Mouse (Mus musculus) MEL (cell line): ENCODE data around the gene Psmb11. TPM values are rescaled to one million over a fixed set of nuclear protein-coding genes. Genes with fewer than 3 reads are reported as not detected.
A peak's percentile ranks its signal among the peaks of the same experiment; 100 is the strongest.

Source experiments
- DNase-seq: peaks from one replicate; pipeline ENCODE4 v3.0.0; 2011; ENCODE audit warnings: low read depth, low spot score
- H3K27ac ChIP-seq: 2 replicates; pipeline ENCODE4 v1.5.1; 2012; ENCODE audit warnings: low read depth, mild to moderate bottlenecking, control low read depth, low read length, moderate library complexity; ENCODE audit not compliant: control insufficient read depth
- H3K27me3 ChIP-seq, 2 experiments: fragments of 150-350 bp in 1 of 2; sonication (generic) in 1 of 2; 2 replicates each; pipeline ENCODE4 v1.6.1; 2012; ENCODE audit warnings: low read length in 2 of 2, mild to moderate bottlenecking in 2 of 2, improper control_type of control experiment in 1 of 2, moderate library complexity in 1 of 2; ENCODE audit not compliant: insufficient read depth in 2 of 2, control insufficient read depth in 1 of 2
- H3K36me3 ChIP-seq, 2 experiments: 2 replicates each; pipeline ENCODE4 v1.6.1; 2012 to 2014; ENCODE audit warnings: low read length in 2 of 2, improper control_type of control experiment in 1 of 2, inconsistent platforms in 1 of 2, mild to moderate bottlenecking in 1 of 2; ENCODE audit not compliant: insufficient read depth in 2 of 2, control insufficient read depth in 1 of 2
- H3K4me1 ChIP-seq, 2 experiments: fragments of 150-350 bp in 1 of 2; sonication (generic) in 1 of 2; 2 replicates each; pipeline ENCODE4 v1.6.1; 2012; ENCODE audit warnings: low read length in 2 of 2, improper control_type of control experiment in 1 of 2, mild to moderate bottlenecking in 1 of 2; ENCODE audit not compliant: insufficient read depth in 2 of 2, control insufficient read depth in 1 of 2
- H3K4me3 ChIP-seq, 2 experiments: fragments of 150-350 bp in 1 of 2; sonication (generic) in 1 of 2; 2 replicates each; pipeline ENCODE4 v1.5.1; 2012; ENCODE audit warnings: low read depth in 2 of 2, low read length in 2 of 2, mild to moderate bottlenecking in 2 of 2, moderate library complexity in 2 of 2, control low read depth in 1 of 2, improper control_type of control experiment in 1 of 2; ENCODE audit not compliant: control insufficient read depth in 1 of 2, insufficient read depth in 1 of 2
- H3K79me2 ChIP-seq: 2 replicates; pipeline ENCODE4 v1.6.1; 2012; ENCODE audit warnings: mild to moderate bottlenecking, low read length, moderate library complexity; ENCODE audit not compliant: control insufficient read depth, poor library complexity, insufficient read depth
- H3K9ac ChIP-seq: 2 replicates; pipeline ENCODE4 v1.6.1; 2012; ENCODE audit warnings: low read depth, mild to moderate bottlenecking, control low read depth, low read length, moderate library complexity; ENCODE audit not compliant: control insufficient read depth, poor library complexity, severe bottlenecking
- H3K9me3 ChIP-seq: fragments of 150-350 bp; sonication (generic); replicated peaks from 2 replicates; pipeline ENCODE4 v1.6.1; 2012; ENCODE audit warnings: mild to moderate bottlenecking, low read length, improper control_type of control experiment, moderate library complexity; ENCODE audit not compliant: insufficient read depth
- BHLHE40 ChIP-seq: IDR thresholded peaks from 2 replicates; pipeline ENCODE4 v1.6.1; 2012; ENCODE audit warnings: low read depth, mild to moderate bottlenecking, inconsistent platforms, low read length, improper control_type of control experiment, borderline replicate concordance
- CHD1 ChIP-seq: IDR thresholded peaks from 2 replicates; pipeline ENCODE4 v1.6.1; 2012; ENCODE audit warnings: low read depth, mild to moderate bottlenecking, inconsistent platforms, low read length, improper control_type of control experiment
- CHD2 ChIP-seq: IDR thresholded peaks from 2 replicates; pipeline ENCODE4 v1.6.1; 2011; ENCODE audit warnings: low read length, improper control_type of control experiment
- CTCF ChIP-seq, 3 experiments: IDR thresholded peaks in 2 of 3; conservative IDR thresholded peaks in 1 of 3; 2 replicates each; pipeline ENCODE4 v1.5.1; 2011 to 2012; ENCODE audit warnings: low read length in 3 of 3, low read depth in 2 of 3, mild to moderate bottlenecking in 2 of 3, improper control_type of control experiment in 1 of 3, inconsistent platforms in 1 of 3, mixed read lengths in 1 of 3, moderate library complexity in 1 of 3; ENCODE audit not compliant: control insufficient read depth in 1 of 3, insufficient read depth in 1 of 3, poor library complexity in 1 of 3, severe bottlenecking in 1 of 3
- E2F4 ChIP-seq: IDR thresholded peaks from 2 replicates; pipeline ENCODE4 v1.6.1; 2011; ENCODE audit warnings: low read depth, low read length, improper control_type of control experiment, borderline replicate concordance
- ELF1 ChIP-seq: IDR thresholded peaks from 2 replicates; pipeline ENCODE4 v1.6.1; 2014; ENCODE audit warnings: low read depth, mild to moderate bottlenecking, inconsistent platforms, low read length, improper control_type of control experiment, moderate library complexity
- EP300 ChIP-seq, 2 experiments: IDR thresholded peaks; 2 replicates each; pipeline ENCODE4 v1.6.1; 2011; ENCODE audit warnings: improper control_type of control experiment in 2 of 2, low read length in 2 of 2, low read depth in 1 of 2, mild to moderate bottlenecking in 1 of 2
- GABPA ChIP-seq: IDR thresholded peaks from 2 replicates; pipeline ENCODE4 v1.6.1; 2012; ENCODE audit warnings: low read depth, mild to moderate bottlenecking, inconsistent platforms, low read length, improper control_type of control experiment, moderate library complexity
- GATA1 ChIP-seq: IDR thresholded peaks from 2 replicates; pipeline ENCODE4 v1.6.1; 2011; ENCODE audit warnings: low read depth, low read length, improper control_type of control experiment
- HCFC1 ChIP-seq: IDR thresholded peaks from 2 replicates; pipeline ENCODE4 v1.6.1; 2012; ENCODE audit warnings: low read depth, mild to moderate bottlenecking, inconsistent platforms, low read length, improper control_type of control experiment, moderate library complexity
- JUND ChIP-seq: IDR thresholded peaks from 2 replicates; pipeline ENCODE4 v1.6.1; 2011; ENCODE audit warnings: low read depth, mild to moderate bottlenecking, improper control_type of control experiment, low read length
- KAT2A ChIP-seq: conservative IDR thresholded peaks from 2 replicates; pipeline ENCODE4 v1.6.1; 2012; ENCODE audit warnings: low read depth, low read length, improper control_type of control experiment, inconsistent platforms
- MAFK ChIP-seq: IDR thresholded peaks from 2 replicates; pipeline ENCODE4 v1.6.1; 2011; ENCODE audit warnings: low read depth, mild to moderate bottlenecking, low read length, improper control_type of control experiment, borderline replicate concordance
- MAX ChIP-seq: IDR thresholded peaks from 2 replicates; pipeline ENCODE4 v1.6.1; 2011; ENCODE audit warnings: low read length, improper control_type of control experiment
- MAZ ChIP-seq: IDR thresholded peaks from 2 replicates; pipeline ENCODE4 v1.6.1; 2012; ENCODE audit warnings: low read depth, mild to moderate bottlenecking, inconsistent platforms, low read length, improper control_type of control experiment
- MXI1 ChIP-seq: IDR thresholded peaks from 2 replicates; pipeline ENCODE4 v1.6.1; 2011; ENCODE audit warnings: mild to moderate bottlenecking, low read depth, low read length, improper control_type of control experiment
- MYC ChIP-seq: IDR thresholded peaks from 2 replicates; pipeline ENCODE4 v1.6.1; 2011; ENCODE audit warnings: low read depth, mild to moderate bottlenecking, low read length, improper control_type of control experiment, moderate library complexity
- NELFE ChIP-seq: IDR thresholded peaks from 2 replicates; pipeline ENCODE4 v1.6.1; 2011; ENCODE audit warnings: low read depth, low read length, improper control_type of control experiment
- NRF1 ChIP-seq: IDR thresholded peaks from 2 replicates; pipeline ENCODE4 v1.6.1; 2014; ENCODE audit warnings: low read depth, mild to moderate bottlenecking, inconsistent platforms, low read length, improper control_type of control experiment, moderate library complexity; ENCODE audit not compliant: poor library complexity, insufficient read depth, severe bottlenecking
- POLR2A ChIP-seq, 2 experiments: IDR thresholded peaks; 2 replicates each; pipeline ENCODE4 v1.6.1; 2011 to 2012; ENCODE audit warnings: low read length in 2 of 2, mild to moderate bottlenecking in 2 of 2, control low read depth in 1 of 2, improper control_type of control experiment in 1 of 2, low read depth in 1 of 2, moderate library complexity in 1 of 2; ENCODE audit not compliant: control insufficient read depth in 1 of 2, insufficient read depth in 1 of 2, poor library complexity in 1 of 2
- POLR2AphosphoS2 ChIP-seq: IDR thresholded peaks from 2 replicates; pipeline ENCODE4 v1.6.1; 2011; ENCODE audit warnings: low read length, improper control_type of control experiment
- RCOR1 ChIP-seq: IDR thresholded peaks from 2 replicates; pipeline ENCODE4 v1.6.1; 2012; ENCODE audit warnings: low read depth, mild to moderate bottlenecking, inconsistent platforms, low read length, improper control_type of control experiment
- SIN3A ChIP-seq: IDR thresholded peaks from 2 replicates; pipeline ENCODE4 v1.6.1; 2012; ENCODE audit warnings: low read length, improper control_type of control experiment, inconsistent platforms
- SMC3 ChIP-seq: IDR thresholded peaks from 2 replicates; pipeline ENCODE4 v1.6.1; 2011; ENCODE audit warnings: low read depth, low read length, improper control_type of control experiment
- TAL1 ChIP-seq: IDR thresholded peaks from 2 replicates; pipeline ENCODE4 v1.6.1; 2012; ENCODE audit warnings: mild to moderate bottlenecking, inconsistent platforms, low read length, moderate library complexity, mixed read lengths
- TBP ChIP-seq: IDR thresholded peaks from 2 replicates; pipeline ENCODE4 v1.8.0; 2011; ENCODE audit warnings: low read depth, low read length, improper control_type of control experiment
- TCF12 ChIP-seq: IDR thresholded peaks from 2 replicates; pipeline ENCODE4 v1.6.1; 2014; ENCODE audit warnings: low read depth, mild to moderate bottlenecking, inconsistent platforms, low read length, improper control_type of control experiment, moderate library complexity
- USF1 ChIP-seq: IDR thresholded peaks from 2 replicates; pipeline ENCODE4 v1.6.1; 2014; ENCODE audit warnings: low read depth, mild to moderate bottlenecking, inconsistent platforms, low read length, improper control_type of control experiment, moderate library complexity
- USF2 ChIP-seq, 2 experiments: IDR thresholded peaks; 2 replicates each; pipeline ENCODE4 v1.6.1; 2011 to 2012; ENCODE audit warnings: improper control_type of control experiment in 2 of 2, low read length in 2 of 2, borderline replicate concordance in 1 of 2, inconsistent platforms in 1 of 2, low read depth in 1 of 2, mild to moderate bottlenecking in 1 of 2; ENCODE audit not compliant: insufficient read depth in 1 of 2
- ZC3H11A ChIP-seq: IDR thresholded peaks from 2 replicates; pipeline ENCODE4 v1.6.1; 2012; ENCODE audit warnings: low read depth, mild to moderate bottlenecking, inconsistent platforms, low read length, improper control_type of control experiment
- ZKSCAN1 ChIP-seq: IDR thresholded peaks from 2 replicates; pipeline ENCODE4 v1.6.1; 2012; ENCODE audit warnings: low read depth, mild to moderate bottlenecking, inconsistent platforms, low read length, improper control_type of control experiment, moderate library complexity
- ZMIZ1 ChIP-seq: IDR thresholded peaks from 2 replicates; pipeline ENCODE4 v1.6.1; 2012; ENCODE audit warnings: low read depth, mild to moderate bottlenecking, inconsistent platforms, low read length, improper control_type of control experiment, moderate library complexity
- ZNF384 ChIP-seq: IDR thresholded peaks from 2 replicates; pipeline ENCODE4 v1.6.1; 2012; ENCODE audit warnings: low read depth, mild to moderate bottlenecking, inconsistent platforms, low read length, improper control_type of control experiment
- polyA plus RNA-seq, 2 experiments: library from polyadenylated mRNA; stranded (reverse) in 1 of 2; unstranded in 1 of 2; fragments of >175 nt in 1 of 2; fragments of >200 nt in 1 of 2; gene quantifications; 2 replicates each; pipeline versions ENCODE4 v1.2.1 to v1.2.4; 2012; ENCODE audit warnings: low replicate concordance in 2 of 2, low read depth in 1 of 2; ENCODE audit not compliant: insufficient read length in 2 of 2, insufficient read depth in 1 of 2, missing spikeins in 1 of 2
- total RNA-seq: library from RNA; depleted of rRNA; stranded (reverse); fragments of 300-350 nt; gene quantifications from 2 replicates; pipeline ENCODE4 v1.2.3, GENCODE M21; 2012

The Psmb11 gene
- total and polyA plus RNA-seq, 3 experiments: 0.06 TPM; not detected in 2

DNA sequence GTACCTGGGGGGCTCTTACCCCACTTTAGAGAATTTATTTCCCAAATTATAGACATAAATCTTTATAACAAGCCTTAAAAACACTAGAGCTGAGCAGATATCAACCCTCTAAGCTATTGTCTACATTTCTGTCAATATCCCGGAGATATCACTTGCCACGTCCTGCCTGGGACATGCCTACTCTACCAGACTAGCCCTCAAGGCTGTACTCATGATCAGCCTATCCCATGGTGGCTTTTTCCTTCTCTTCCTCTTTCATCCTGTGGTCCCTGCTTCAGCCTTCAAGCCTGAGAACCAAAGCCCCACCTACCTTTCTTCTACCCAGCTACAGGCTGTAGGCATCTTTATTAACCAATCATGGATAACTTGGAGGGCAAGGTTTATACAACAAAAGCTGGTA is 8.6 kb downstream of the Psmb11 start (continued):
- no peak for TF ChIP-seq NELFE
- TF ChIP-seq EP300 (IDR thresholded peaks at IDR 0.05; ENCODE audit: low read depth in 1 of 2, low read length in 2 of 2): 0 out of 4 replicates have a peak, but pooled peaks of 1 of the 2 experiments have one; percentile 8
- TF ChIP-seq SIN3A: peak; percentile 54; the same call in 1 of the 2 replicates
- TF ChIP-seq POLR2A (IDR thresholded peaks at IDR 0.05; ENCODE audit: control insufficient read depth in 1 of 2, insufficient read depth in 1 of 2, low read depth in 1 of 2, low read length in 2 of 2, poor library complexity in 1 of 2): no peak
- TF ChIP-seq CHD2: no peak
- no peak for TF ChIP-seq E2F4
- no peak for TF ChIP-seq BHLHE40

GRCm38 (mm10) chr14:54630583-54631239 is 9.5 kb downstream of the Psmb11 start:
- Histone ChIP-seq H3K4me1 (peaks cover 4 to 21% of the 10 kb centered on the region in 2 experiments), H3K36me3 (peaks cover 0 to 14% of the 10 kb centered on the region in 2 experiments; a peak in 2 of 4 replicates), H3K27ac (peak overlapping the region; percentile 34), H3K79me2 (no peaks in the 10 kb centered on the region), H3K9ac (no peak overlapping the region), H3K9me3 (no peaks in the 10 kb centered on the region), H3K4me3 (no peak overlapping the region), H3K27me3 (no peaks in the 10 kb centered on the region)
- peak; percentile 87 for DNase-seq
- TF ChIP-seq MAX: no peak
- TF ChIP-seq NELFE: no peak
- no peak for TF ChIP-seq KAT2A
- no peak; the same call in 1 of the 2 replicates for TF ChIP-seq MXI1
- no peak for TF ChIP-seq CTCF (IDR thresholded peaks at IDR 0.05 in 2 of 3, conservative IDR thresholded peaks at IDR 0.05 in 1 of 3; ENCODE audit: control insufficient read depth in 1 of 3, insufficient read depth in 1 of 3, low read depth in 2 of 3, low read length in 3 of 3, poor library complexity in 1 of 3, severe bottlenecking in 1 of 3)
- no peak for TF ChIP-seq NRF1
- TF ChIP-seq SMC3: no peak; the same call in 1 of the 2 replicates
- TF ChIP-seq CHD2: no peak
- TF ChIP-seq GATA1: peak; percentile 67; the same call in 1 of the 2 replicates
- TF ChIP-seq TBP: no peak
- 0 out of 2 replicates have a peak, but pooled peaks have one; percentile 13 for TF ChIP-seq HCFC1
- no peak for TF ChIP-seq POLR2A (IDR thresholded peaks at IDR 0.05; ENCODE audit: control insufficient read depth in 1 of 2, insufficient read depth in 1 of 2, low read depth in 1 of 2, low read length in 2 of 2, poor library complexity in 1 of 2)
- TF ChIP-seq MAZ: 0 out of 2 replicates have a peak, but pooled peaks have one; percentile 24
- no peak for TF ChIP-seq JUND
- TF ChIP-seq TCF12: peak; percentile 79
- no peak for TF ChIP-seq ZNF384
- TF ChIP-seq USF2 (IDR thresholded peaks at IDR 0.05; ENCODE audit: borderline replicate concordance in 1 of 2, insufficient read depth in 1 of 2, low read depth in 1 of 2, low read length in 2 of 2): no peak
- no peak for TF ChIP-seq POLR2AphosphoS2
- no peak for TF ChIP-seq USF1
- TF ChIP-seq E2F4: no peak
- no peak for TF ChIP-seq GABPA
- TF ChIP-seq RCOR1: peak; percentile 98
- TF ChIP-seq MYC: no peak
- no peak for TF ChIP-seq CHD1
- no peak for TF ChIP-seq ZKSCAN1
- TF ChIP-seq MAFK: no peak
- peak; percentile 32; the same call in 1 of the 2 replicates for TF ChIP-seq BHLHE40
- TF ChIP-seq ELF1: no peak
- no peak for TF ChIP-seq ZMIZ1
- peak; percentile 70 to 81; a peak in 3 of 4 replicates for TF ChIP-seq EP300 (IDR thresholded peaks at IDR 0.05; ENCODE audit: low read depth in 1 of 2, low read length in 2 of 2)
- TF ChIP-seq TAL1: peak; percentile 57
- no peak for TF ChIP-seq ZC3H11A
